Mouse (Mus musculus): ENCODE data around the gene Efcab5. TPM values are rescaled to one million over a fixed set of nuclear protein-coding genes. Genes with fewer than 3 reads are reported as not detected.

Efcab5 gene
- total RNA-seq, 2 experiments from 2014 or later: 3.7 to 4.2 TPM

DNA sequence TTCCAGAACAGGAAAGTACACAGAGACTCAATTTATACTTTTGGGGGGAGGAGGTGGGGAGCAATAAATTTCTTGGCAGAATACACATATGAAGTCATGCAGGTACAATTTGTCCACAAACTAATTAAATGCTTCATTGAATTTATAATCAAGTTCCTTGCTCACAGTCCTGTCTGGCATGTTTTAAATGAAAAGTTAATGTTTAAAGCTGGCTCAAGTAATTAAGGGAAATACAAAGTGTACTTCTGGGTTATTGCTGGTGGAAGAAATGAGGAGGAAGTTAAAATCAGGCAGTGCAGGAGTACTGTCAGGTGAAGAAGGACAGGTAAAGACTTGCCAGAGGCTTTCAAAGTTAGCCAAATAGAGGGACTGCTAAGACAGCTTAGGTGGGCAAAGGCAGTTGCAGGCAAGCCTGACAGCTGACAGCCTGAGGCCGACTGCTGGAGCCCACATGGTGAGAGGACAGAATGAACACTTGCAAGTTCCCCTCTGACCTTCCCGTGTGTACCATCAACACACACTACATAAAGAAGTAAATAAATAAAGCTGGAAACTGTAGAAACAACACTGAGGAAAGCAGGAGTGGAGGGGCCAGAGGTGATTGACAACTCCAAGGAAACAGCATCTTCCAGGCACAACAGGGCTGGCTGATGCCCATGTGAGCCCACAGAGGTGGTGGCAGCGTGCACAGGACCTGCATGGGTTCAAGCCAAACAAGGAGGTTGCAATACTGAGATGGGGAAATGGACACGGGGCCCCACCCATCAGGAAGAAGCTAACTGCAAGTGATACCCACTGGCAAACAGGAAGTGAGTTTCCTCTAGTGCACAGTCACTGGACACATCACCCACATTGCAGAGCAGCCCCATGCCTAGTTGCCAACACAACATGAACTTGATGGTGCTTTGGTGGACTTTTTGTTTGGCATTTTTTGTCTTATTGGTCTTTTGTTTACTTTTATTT lies 7.7 kb upstream of the Efcab5 start:
- intact Hi-C loops (cut with DNase I): no loop called here
- H3K4me3 ChIP-seq: no peak overlapping the region
- no peak overlapping the region for H3K27ac ChIP-seq
- no peak for DNase-seq (ENCODE audit: extremely low spot score in 1 of 2, low spot score in 2 of 2)
- TF ChIP-seq CTCF (IDR thresholded peaks at IDR 0.05): no peak

DNA sequence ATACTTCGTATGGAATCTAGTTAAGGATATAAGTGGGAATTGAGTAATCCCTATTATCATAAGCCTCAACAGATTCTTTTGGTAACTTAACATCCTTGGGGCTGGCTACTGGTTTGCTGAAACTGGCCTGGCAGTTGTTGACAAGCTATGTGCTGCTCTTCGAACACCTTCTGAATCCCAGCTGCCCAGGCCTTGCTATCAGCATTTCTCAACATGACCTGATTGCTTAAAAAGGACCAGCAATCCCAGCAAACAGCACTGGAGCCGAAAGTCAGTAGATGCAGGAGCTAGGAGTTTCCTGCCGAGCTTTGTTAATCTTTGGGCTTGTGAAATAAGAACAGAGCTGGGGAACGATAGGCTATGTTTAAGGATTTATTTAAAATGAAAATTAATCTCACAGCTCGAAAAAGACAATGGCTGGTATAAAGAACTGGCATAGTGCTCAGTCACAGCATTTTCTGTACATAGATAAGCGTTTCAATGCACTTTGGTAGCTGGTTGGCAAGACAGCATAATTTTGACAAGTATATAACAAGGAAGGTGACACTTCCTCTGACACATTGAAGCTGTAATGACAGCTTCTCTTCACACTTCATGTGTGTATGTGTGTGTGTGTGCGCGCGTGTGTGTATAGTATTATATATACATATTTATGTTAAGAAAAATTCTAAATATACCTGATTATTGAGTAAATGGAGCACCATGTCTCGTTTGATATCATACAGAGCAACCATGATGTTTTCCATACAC lies 6.8 kb upstream of the Efcab5 start:
- TF ChIP-seq CTCF (IDR thresholded peaks at IDR 0.05): no peak
- no peak for DNase-seq (ENCODE audit: extremely low spot score in 1 of 2, low spot score in 2 of 2)
- intact Hi-C loops (cut with DNase I): no loop called here
- no peak overlapping the region for H3K27ac ChIP-seq
- H3K4me3 ChIP-seq: no peak overlapping the region

GRCm38 (mm10) chr11:77194762-77195161 lies 6.0 kb upstream of the Efcab5 start:
- intact Hi-C loops (cut with DNase I): no loop called here
- no peak for TF ChIP-seq CTCF (IDR thresholded peaks at IDR 0.05)
- Histone ChIP-seq H3K27ac (no peak overlapping the region), H3K4me3 (no peak overlapping the region)
- DNase-seq (ENCODE audit: extremely low spot score in 1 of 2, low spot score in 2 of 2): no peak

DNA sequence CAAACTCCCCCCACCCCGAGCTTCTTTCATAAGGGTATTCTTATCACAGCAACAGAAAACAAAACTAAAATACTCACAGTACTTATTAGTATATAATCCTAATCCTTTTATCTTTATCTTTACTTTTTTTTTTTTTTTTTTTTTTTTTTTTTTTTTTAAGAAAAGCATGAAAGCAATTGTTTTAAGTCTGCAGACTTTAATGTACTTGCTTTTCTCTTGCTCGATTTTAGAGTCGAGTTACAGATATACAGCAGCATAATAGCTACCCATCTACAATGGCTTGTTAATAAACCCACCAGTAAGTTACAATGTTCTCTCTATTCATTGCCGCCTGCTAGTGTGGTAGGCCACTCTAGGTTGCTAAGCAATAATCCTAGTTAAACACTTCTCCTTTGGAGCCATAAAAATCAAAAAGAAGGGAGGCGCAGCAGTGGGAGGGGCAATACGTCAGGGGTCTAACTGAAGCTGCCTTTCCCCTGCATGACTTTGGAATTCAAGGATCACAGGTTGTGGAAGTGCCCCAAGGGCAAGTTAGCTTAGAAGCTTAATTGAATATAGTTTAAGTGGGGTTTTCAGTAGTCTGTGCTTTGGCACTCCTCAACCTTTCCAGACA lies 5.3 kb upstream of the Efcab5 start:
- TF ChIP-seq CTCF (IDR thresholded peaks at IDR 0.05): no peak
- DNase-seq (ENCODE audit: extremely low spot score in 1 of 2, low spot score in 2 of 2): no peak
- H3K4me3 ChIP-seq: no peak overlapping the region
- intact Hi-C loops (cut with DNase I): no loop called here
- H3K27ac ChIP-seq: no peak overlapping the region

DNA sequence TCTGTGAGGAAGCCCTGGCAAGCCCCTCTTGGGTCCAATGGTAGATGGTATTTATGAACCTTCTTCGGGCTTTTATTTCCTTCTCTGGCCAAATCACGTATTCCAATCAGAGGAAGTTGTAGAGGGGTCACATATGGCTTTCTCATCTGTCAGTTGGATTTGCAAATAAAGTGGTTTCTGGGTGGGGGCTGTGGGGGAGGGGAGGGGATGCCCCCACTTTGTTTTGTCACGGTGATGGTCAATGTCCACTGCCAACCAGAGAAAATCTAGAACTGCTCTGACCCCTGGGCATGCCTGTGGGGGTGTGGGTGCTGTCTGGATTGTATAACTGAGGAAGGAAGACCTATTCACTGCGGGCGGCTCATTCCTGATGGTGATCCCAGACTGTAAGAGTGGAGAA lies 4.6 kb upstream of the Efcab5 start:
- DNase-seq (ENCODE audit: extremely low spot score in 1 of 2, low spot score in 2 of 2): no peak
- intact Hi-C loops (cut with DNase I): no loop called here
- no peak overlapping the region for H3K4me3 ChIP-seq
- H3K27ac ChIP-seq: no peak overlapping the region
- no peak for TF ChIP-seq CTCF (IDR thresholded peaks at IDR 0.05)

- intact Hi-C loops (cut with DNase I): loop anchor here (5.0 kb wide), 1 partner anchor 83 kb away; no protein-coding TSS in a partner anchor
- TF ChIP-seq CTCF (IDR thresholded peaks at IDR 0.05): no peak
- H3K27ac ChIP-seq: no peak overlapping the region
- H3K4me3 ChIP-seq: no peak overlapping the region
- DNase-seq (ENCODE audit: extremely low spot score in 1 of 2, low spot score in 2 of 2): no peak
Measured at GRCm38 (mm10) chr11:77184926-77185325, 3.8 kb downstream of the Efcab5 start.

DNA sequence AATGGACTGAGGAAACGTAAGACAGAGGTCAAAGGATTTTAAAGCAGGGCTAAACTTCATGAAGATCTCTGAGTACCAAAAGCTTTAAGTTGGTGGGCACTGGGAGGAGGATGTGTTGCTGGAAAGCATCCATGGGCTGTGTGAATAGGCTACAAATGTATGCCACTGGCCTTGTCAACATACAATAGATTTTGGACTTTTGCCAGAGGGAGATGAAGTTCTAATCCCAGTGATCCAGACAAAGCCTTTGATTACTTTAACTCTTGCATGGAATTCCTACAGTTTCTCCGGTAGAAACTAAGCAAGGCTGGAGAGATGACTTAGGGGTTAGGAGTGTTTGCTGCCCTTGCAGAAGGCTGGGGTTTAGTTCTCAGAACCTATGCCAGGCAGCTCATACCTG lies 6.2 kb downstream of the Efcab5 start:
- intact Hi-C loops (cut with DNase I): no loop called here
- TF ChIP-seq CTCF (IDR thresholded peaks at IDR 0.05): no peak
- H3K27ac ChIP-seq: no peak overlapping the region
- no peak overlapping the region for H3K4me3 ChIP-seq
- no peak for DNase-seq (ENCODE audit: extremely low spot score in 1 of 2, low spot score in 2 of 2)

- DNase-seq (ENCODE audit: extremely low spot score in 1 of 2, low spot score in 2 of 2): no peak
- TF ChIP-seq CTCF (IDR thresholded peaks at IDR 0.05): no peak
Measured at GRCm38 (mm10) chr11:77182041-77182440, 6.7 kb downstream of the Efcab5 start.

DNA sequence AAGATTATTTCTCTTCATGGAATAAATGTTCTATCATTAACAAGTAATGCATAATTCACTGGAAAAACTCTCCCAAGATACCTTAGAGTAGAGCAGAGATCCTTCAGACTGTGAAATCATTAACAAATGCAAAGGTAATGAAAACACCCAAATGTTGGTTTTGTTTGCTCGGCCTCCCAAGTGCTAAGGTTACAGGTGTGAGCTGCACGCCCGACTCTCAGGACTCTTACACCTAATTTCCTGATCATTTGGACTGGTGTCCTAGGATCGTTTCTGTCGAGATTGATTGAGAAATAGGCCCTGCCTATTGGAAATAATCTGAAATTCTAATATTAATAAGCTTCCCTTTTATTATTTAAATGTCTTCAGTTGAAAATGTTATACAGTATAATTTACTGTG lies 7.2 kb downstream of the Efcab5 start:
- intact Hi-C loops (cut with DNase I): no loop called here
- H3K4me3 ChIP-seq: no peak overlapping the region
- DNase-seq (ENCODE audit: extremely low spot score in 1 of 2, low spot score in 2 of 2): no peak
- H3K27ac ChIP-seq: no peak overlapping the region
- no peak for TF ChIP-seq CTCF (IDR thresholded peaks at IDR 0.05)

More at GRCm38 (mm10) chr11:77182041-77182440, 6.7 kb downstream of the Efcab5 start:
- Histone ChIP-seq H3K27ac (no peak overlapping the region), H3K4me3 (no peak overlapping the region)
- intact Hi-C loops (cut with DNase I): no loop called here

- intact Hi-C loops (cut with DNase I): no loop called here
- TF ChIP-seq CTCF (IDR thresholded peaks at IDR 0.05): no peak
- H3K4me3 ChIP-seq: no peak overlapping the region
- DNase-seq (ENCODE audit: extremely low spot score in 1 of 2, low spot score in 2 of 2): peak; percentile 34 to 35
- H3K27ac ChIP-seq: no peak overlapping the region
Measured at GRCm38 (mm10) chr11:77180886-77181285, 7.9 kb downstream of the Efcab5 start.

- no peak for DNase-seq (ENCODE audit: extremely low spot score in 1 of 2, low spot score in 2 of 2)
- Histone ChIP-seq H3K27ac (no peak overlapping the region), H3K4me3 (no peak overlapping the region)
- intact Hi-C loops (cut with DNase I): no loop called here
- TF ChIP-seq CTCF (IDR thresholded peaks at IDR 0.05): no peak
Measured at GRCm38 (mm10) chr11:77179771-77180170, 9.0 kb downstream of the Efcab5 start.

- Histone ChIP-seq H3K27ac (peak overlapping the region; percentile 82), H3K4me3 (no peak overlapping the region)
- no peak for TF ChIP-seq CTCF (IDR thresholded peaks at IDR 0.05)
- intact Hi-C loops (cut with DNase I): loop anchor here (2.0 kb wide), 1 partner anchor 42 kb away; the partner anchor contains the start of gene Ssh2
- no peak for DNase-seq (ENCODE audit: extremely low spot score in 1 of 2, low spot score in 2 of 2)
Measured at GRCm38 (mm10) chr11:77174531-77174930, 14.2 kb downstream of the Efcab5 start.

All from left cerebral cortex, adult 2 months (tissue).